Mouse (Mus musculus) spleen, adult 2 months (tissue): ENCODE data around the gene Slfn9. TPM values are rescaled to one million over a fixed set of nuclear protein-coding genes. Genes with fewer than 3 reads are reported as not detected.

Source experiments
- DNase-seq, 2 experiments: peaks; one replicate each; pipeline versions ENCODE4 v3.0.0 to v3.0.0-alpha.2; 2012 to 2021; ENCODE audit warnings: low spot score in 2 of 2, low read depth in 1 of 2
- H3K27ac ChIP-seq: fragments of 200-500 bp; 2 replicates; pipeline ENCODE4 v1.5.1; 2012; ENCODE audit warnings: low read length, inconsistent platforms; ENCODE audit not compliant: insufficient read depth
- H3K27me3 ChIP-seq: fragments of 200-500 bp; 2 replicates; pipeline ENCODE4 v1.6.1; 2012; ENCODE audit warnings: mild to moderate bottlenecking, moderate library complexity, low read length, inconsistent platforms; ENCODE audit not compliant: control insufficient read depth, insufficient read depth
- H3K36me3 ChIP-seq: fragments of 200-500 bp; 2 replicates; pipeline ENCODE4 v1.6.1; 2012; ENCODE audit warnings: mild to moderate bottlenecking, low read length, inconsistent platforms; ENCODE audit not compliant: control insufficient read depth, insufficient read depth
- H3K4me1 ChIP-seq: fragments of 200-500 bp; 2 replicates; pipeline ENCODE4 v1.6.1; 2011; ENCODE audit warnings: inconsistent platforms; ENCODE audit not compliant: control insufficient read depth, insufficient read depth, insufficient read length
- H3K4me3 ChIP-seq: fragments of 200-500 bp; 2 replicates; pipeline ENCODE4 v1.5.1; 2011; ENCODE audit warnings: mild to moderate bottlenecking, inconsistent platforms; ENCODE audit not compliant: insufficient read depth, insufficient read length; ENCODE audit errors: extremely low read depth
- CTCF ChIP-seq: fragments of 200-500 bp; IDR thresholded peaks from 2 replicates; pipeline ENCODE4 v1.5.1; 2011; ENCODE audit warnings: mild to moderate bottlenecking, inconsistent platforms; ENCODE audit not compliant: insufficient read depth, insufficient read length, insufficient replicate concordance; ENCODE audit errors: extremely low read depth
- POLR2A ChIP-seq: fragments of 200-500 bp; IDR thresholded peaks from 2 replicates; pipeline ENCODE4 v1.6.1; 2011; ENCODE audit warnings: low read depth, low read length, inconsistent platforms
- WGBS: fragments of 180-500 bp; shearing (Covaris S2); methylation state at CpG from one replicate; pipeline ENCODE4 v1.1.7; 2018; 5-methylcytosine and 5-hydroxymethylcytosine counted together
- polyA plus RNA-seq: library from polyadenylated mRNA; depleted of rRNA; stranded (reverse); fragments of >200 nt; gene quantifications from 2 replicates; pipeline ENCODE4 v1.2.3, GENCODE M21; 2012

Slfn9 gene
- polyA plus RNA-seq, 1 experiment, result 1.6 TPM

GRCm38 (mm10) chr11:82973916-82974315, 17.7 kb downstream of the Slfn9 start:
- Histone ChIP-seq H3K27me3 (no peaks in the 10 kb centered on the region; the same call in 1 of the 2 replicates), H3K4me3 (no peak overlapping the region), H3K36me3 (no peaks in the 10 kb centered on the region), H3K4me1 (peaks cover 6% of the 10 kb centered on the region; the same call in 1 of the 2 replicates), H3K27ac (peak overlapping the region; percentile 4; the same call in 1 of the 2 replicates)
- DNase-seq, result no peak
- no peak for TF ChIP-seq POLR2A
- no peak for TF ChIP-seq CTCF
- WGBS, result 36% methylated on average over 5 of the region's 5 CpGs

GRCm38 (mm10) chr11:82971590-82971974, 20.0 kb downstream of the Slfn9 start:
- WGBS, result 82% methylated on average over 11 of the region's 11 CpGs
- Histone ChIP-seq H3K4me1 (peaks cover 6% of the 10 kb centered on the region; the same call in 1 of the 2 replicates), H3K27me3 (no peaks in the 10 kb centered on the region; the same call in 1 of the 2 replicates), H3K27ac (no peak overlapping the region), H3K36me3 (no peaks in the 10 kb centered on the region), H3K4me3 (no peak overlapping the region)
- TF ChIP-seq CTCF (no peak), POLR2A (no peak)
- DNase-seq, result no peak

DNA sequence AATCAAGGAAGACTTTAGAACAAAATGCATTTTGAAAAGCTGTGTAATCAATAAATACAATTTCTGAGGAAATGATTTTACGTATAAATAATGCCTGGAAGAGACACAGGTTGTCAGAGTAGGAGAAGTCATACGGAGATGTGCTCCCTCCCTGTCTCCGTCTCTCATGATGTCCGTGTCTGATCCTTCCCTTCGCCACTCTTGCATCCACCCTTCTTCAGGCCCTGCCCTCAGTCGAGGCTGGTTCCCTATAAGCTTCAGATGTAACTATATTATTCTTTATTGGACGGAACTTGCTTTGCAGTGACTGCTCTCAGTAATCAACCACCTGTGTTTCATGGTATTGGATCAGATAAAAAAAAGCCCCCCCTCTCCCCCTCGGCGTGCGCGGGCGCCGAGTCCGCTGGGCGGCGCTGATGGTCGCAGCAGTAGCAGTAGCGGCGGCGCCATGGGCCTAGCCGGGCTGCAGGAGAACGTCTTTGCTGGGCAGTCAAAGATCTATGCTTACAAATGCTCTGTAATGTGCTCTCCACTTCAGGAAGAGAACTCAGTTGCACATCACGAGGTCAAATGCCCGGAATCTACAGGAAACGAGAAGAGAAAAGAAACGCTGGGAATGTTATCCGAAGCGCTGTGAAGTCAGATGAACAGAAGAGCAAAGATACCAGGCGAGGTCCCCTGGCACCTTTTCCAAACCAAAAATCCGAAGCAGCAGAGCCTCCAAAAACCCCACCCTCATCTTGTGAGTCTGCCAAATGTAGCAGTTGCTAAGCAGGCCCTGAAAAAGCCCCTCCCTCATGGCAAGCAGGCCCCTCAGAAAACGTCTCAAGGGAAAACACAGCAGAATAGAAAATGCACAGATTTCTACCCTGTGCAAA, 20.7 kb downstream of the Slfn9 start:
- H3K27ac ChIP-seq, result no peak overlapping the region
- TF ChIP-seq POLR2A (no peak), CTCF (peak; percentile 43; the same call in 1 of the 2 replicates)
- no peak for DNase-seq
- no peak overlapping the region for H3K4me3 ChIP-seq
- H3K36me3 ChIP-seq, result no peaks in the 10 kb centered on the region
- peaks cover 6% of the 10 kb centered on the region; the same call in 1 of the 2 replicates for H3K4me1 ChIP-seq
- WGBS, result 36% methylated on average over 31 of the region's 31 CpGs
- no peaks in the 10 kb centered on the region; the same call in 1 of the 2 replicates for H3K27me3 ChIP-seq

DNA sequence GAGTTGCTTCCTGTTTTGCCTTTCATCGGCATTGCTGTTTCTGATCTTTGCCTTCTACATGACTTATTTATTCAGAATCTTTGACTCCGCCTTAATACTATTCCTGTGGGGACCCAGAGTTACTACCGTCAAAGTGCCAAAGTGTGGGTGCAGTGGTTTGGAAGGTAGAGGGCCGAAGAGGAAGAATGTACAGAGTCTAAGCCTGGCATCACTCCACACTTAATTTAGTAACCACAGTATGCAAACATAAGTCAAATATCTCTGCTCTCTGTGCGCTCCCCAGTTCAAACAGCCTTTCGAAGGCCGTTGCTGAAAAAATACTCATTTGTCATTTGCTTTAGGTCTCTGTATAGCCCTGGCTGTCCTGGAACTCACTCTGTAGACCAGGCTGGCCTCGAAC, 29.4 kb downstream of the Slfn9 start:
- H3K4me1 ChIP-seq, result peaks cover 4% of the 10 kb centered on the region; the same call in 1 of the 2 replicates
- peaks cover 10% of the 10 kb centered on the region for H3K36me3 ChIP-seq
- peak overlapping the region; percentile 58; the same call in 1 of the 2 replicates for H3K27ac ChIP-seq
- DNase-seq, result no peak
- WGBS, result 28% methylated on average over 8 of the region's 8 CpGs
- H3K4me3 ChIP-seq, result no peak overlapping the region
- TF ChIP-seq CTCF, result no peak
- no peaks in the 10 kb centered on the region for H3K27me3 ChIP-seq

- peak overlapping the region; percentile 58; the same call in 1 of the 2 replicates for H3K27ac ChIP-seq
Measured at GRCm38 (mm10) chr11:82961743-82962142, 29.9 kb downstream of the Slfn9 start.

GRCm38 (mm10) chr11:82959613-82960012, 32.0 kb downstream of the Slfn9 start:
- Histone ChIP-seq H3K4me1 (peaks cover 4% of the 10 kb centered on the region; the same call in 1 of the 2 replicates), H3K27ac (no peak overlapping the region), H3K4me3 (no peak overlapping the region), H3K36me3 (peaks cover 12% of the 10 kb centered on the region), H3K27me3 (no peaks in the 10 kb centered on the region)
- DNase-seq, result peak in 1 of 2 experiments; percentile 29
- TF ChIP-seq POLR2A, result no peak
- TF ChIP-seq CTCF, result peak; percentile 42; the same call in 1 of the 2 replicates
- WGBS, result 13% methylated on average over 4 of the region's 4 CpGs

More at GRCm38 (mm10) chr11:82961743-82962142, 29.9 kb downstream of the Slfn9 start:
- Histone ChIP-seq H3K4me1 (peaks cover 4% of the 10 kb centered on the region; the same call in 1 of the 2 replicates), H3K4me3 (no peak overlapping the region), H3K36me3 (peaks cover 10% of the 10 kb centered on the region), H3K27me3 (no peaks in the 10 kb centered on the region)
- no peak for DNase-seq
- TF ChIP-seq CTCF (no peak), POLR2A (no peak)
- WGBS, result 22% methylated on average over 2 of the region's 2 CpGs
